Mouse (Mus musculus) A20 (cell line): Measurements from ENCODE around the gene Cpsf4.
"Not testable (repeated sequence)": the region's sequence is repeated elsewhere in the genome, so short reads cannot be mapped to it uniquely, and the experiment has no call there.

Source experiments
- DNase-seq: peaks from one replicate; pipeline ENCODE4 v3.0.0-alpha.2; 2011; ENCODE audit warnings: low read depth, low spot score

The Cpsf4 gene

DNA sequence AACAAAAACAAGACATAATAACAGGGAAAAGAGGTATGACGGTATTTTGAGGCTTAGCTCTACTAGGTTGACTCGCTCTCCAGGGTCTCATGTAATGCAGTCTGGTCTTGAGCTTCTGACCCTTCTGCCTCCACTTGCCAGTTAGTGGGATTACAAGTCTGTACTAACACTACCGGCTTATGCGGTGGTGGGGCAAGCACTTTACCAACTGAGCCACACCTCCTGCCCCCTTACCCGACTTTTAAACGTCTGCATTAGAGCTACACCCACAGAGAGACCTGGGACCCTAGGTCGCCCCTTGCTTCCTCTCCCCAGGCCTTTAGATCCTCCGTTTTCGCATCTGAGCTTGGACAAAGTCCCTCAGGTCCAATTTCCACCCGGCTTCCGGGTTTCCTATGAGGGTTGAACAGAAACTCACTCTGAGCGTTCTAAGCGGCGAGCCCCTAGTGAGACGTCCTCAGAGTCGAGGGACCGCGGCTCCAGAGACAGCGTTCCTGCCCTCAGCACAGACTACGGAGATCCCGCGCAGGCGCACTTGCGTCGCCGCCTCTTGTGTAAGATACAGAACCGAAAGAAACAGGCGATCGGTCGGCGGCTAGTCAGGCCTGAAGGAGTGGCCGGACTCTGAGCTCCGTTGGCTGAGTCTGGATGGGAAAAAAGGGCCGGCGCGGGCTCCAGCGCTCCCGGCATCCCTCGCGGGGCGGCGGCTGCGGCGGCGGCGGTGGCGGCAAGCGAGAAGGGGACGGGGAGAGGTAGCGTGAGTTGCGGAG lies at the start of gene Cpsf4, which contains the start of gene Ptcd1:
Gene Cpsf4 (plus strand): TSS at position 678 of the 770 bp plus-strand sequence.
Gene Ptcd1 (minus strand): TSS at position 573 of the 770 bp plus-strand sequence.
- DNase-seq, result peak; percentile 99

DNA sequence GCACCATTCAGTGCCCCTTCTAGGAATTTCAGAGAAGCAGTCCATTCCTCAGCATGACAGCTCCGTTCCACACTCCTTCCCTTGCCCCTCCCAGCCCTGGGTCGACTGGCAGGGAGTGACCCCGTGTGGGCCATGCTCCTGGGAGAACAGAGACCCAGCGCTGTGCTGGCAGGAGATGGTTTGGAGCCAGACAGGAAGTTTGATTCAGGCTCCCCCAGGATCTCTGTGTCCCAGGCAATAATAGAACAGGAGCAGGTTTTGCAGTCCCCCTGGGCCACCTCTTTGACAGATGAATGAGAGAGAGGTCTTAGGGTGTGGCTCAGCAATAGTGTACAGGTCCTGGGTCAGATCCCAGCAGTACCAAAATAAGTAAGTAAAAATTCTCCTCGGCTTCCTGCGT lies 49.0 kb upstream of the Cpsf4 start:
- no peak for DNase-seq

DNA sequence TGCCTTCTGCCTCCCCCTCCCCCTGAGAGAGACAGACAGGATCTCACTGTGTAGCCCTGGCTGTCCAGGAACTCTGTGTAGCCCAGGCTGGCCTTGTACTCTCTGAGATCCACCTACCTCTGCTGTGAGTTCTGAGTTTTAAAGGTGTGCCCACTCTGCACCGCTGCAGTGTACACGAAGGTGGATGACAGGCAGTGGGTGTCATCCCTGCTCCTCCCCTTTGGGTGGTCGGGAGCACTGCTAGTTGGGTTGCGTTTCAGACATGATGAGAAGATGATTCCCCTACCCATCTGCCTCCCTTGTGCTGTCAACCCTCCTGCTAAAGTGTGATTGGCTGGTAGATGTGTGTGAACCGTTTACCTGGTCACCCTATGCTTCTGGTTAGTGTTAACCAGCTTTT lies 48.6 kb upstream of the Cpsf4 start:
- no peak for DNase-seq

GRCm38 (mm10) chr5:145119385-145119784 lies 47.6 kb upstream of the Cpsf4 start:
- DNase-seq, result peak; percentile 56

DNA sequence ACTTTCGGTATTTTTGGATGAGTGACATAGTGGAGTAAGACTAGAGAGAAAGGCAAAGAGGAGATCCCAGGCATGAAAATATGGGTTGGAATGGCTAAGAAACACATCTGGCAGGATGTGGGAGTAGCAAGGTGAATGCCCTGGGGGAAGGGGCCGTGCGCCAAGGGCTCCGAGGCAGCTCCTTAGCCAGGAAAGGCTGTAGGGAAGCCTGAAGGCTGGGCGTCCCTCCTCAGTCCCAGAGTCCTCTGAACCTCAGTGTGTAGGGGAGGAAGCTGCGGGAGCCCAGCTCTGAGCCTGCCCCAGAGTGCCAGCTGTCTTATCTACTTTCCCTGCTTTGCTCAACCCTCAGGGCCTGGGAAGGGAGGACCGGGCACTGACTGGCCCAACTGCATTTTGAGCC lies 46.1 kb upstream of the Cpsf4 start:
- no peak for DNase-seq

GRCm38 (mm10) chr5:145123396-145123795 lies 43.6 kb upstream of the Cpsf4 start:
- no peak for DNase-seq

DNA sequence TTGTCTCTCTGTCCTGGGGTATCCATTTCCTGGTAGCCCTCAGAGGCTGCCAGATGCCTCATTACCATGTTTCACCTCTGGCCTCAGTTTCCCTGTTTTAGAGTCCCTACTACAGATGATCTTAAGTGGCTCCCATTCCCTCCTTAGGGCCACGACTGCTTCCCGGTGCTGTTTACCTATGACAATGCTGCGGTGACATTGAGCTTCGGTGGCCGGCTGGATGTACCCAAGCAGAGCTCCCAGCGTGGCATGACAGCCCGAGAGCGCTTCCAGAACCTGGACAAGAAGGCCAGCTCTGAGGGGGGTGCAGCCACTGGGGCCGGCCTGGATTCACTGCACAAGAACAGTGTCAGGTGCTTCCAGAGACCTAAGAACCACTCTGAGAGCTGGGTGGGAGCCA lies 40.4 kb upstream of the Cpsf4 start:
- no peak for DNase-seq

DNA sequence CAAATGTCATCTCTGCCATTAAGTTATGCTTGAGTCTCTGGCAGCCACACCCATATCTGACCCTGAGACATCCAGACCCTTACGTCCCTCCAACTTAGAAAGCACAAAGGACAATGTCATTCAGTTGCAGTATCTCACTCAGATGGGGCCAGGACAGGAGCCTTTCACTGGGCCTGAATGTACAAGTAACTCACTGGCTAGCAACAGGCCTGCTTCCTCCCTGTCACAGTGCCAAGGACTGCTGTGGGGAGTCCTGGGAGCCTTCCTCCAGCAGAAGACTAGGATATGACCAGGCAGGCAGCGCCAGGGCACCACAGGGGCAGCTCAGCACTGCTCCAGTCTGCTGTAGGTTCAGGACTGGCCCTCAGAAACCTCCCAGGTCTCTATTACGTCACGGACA lies 37.9 kb upstream of the Cpsf4 start:
- no peak for DNase-seq

- DNase-seq, result not testable (repeated sequence)
Measured at GRCm38 (mm10) chr5:145129773-145130172, 37.2 kb upstream of the Cpsf4 start.

DNA sequence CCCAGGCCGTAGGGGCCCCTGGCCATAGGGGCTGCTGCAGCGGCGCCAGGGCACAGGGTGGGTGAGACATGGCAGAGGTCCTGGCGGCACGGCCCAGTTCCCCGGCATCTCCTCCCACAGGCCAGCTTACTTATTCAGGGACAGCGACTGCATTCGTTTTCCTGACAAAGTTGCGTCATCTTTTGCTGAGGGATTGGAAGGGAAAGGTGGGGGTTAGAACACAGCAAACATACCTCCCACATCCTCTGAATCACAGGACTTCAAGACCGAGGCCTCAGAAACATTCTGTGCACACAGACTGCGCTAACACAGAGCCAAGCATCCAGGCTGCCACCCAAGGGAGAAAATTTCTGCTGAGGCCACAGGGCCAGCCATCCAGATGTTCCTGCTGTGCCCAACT lies 36.8 kb upstream of the Cpsf4 start:
- DNase-seq, result no peak

DNA sequence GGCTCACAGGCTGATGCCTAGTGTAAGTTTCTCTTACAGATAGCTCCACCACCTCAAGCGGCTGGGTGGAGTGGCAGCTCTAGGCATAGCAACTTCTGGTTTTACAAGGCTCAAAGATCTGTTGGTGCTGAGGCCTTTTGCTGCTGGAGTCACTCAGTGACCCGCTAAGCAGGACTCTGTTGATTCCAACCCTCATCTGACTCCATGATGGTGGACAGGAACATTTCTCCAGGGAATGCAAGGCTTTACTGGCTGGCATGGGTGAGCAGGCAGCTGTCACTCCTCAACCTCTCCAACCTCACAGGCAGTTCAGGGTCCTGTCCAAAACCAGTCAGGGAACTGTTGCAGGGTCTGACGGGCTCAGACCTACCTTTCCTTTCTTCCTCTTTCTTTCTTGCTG lies 36.0 kb upstream of the Cpsf4 start:
- no peak for DNase-seq

DNA sequence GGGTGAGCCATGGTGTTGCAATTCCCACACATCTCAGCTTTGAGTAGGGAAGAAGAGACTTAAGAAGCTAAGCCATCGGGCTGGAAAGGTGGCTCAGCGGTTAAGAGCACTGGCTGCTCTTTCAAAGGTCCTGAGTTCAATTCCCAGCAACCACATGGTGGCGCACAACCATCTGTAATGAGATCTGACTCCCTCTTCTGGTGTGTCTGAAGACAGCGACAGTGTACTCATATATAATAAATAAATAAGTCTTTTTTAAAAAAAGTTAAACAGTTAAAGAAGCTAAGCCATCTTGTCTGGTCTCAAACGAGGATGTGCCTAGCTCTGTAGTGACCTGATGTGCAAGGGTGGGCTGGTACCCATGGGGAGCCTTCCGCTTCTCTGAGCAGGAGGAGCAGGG lies 33.7 kb upstream of the Cpsf4 start:
- not testable (repeated sequence) for DNase-seq

GRCm38 (mm10) chr5:145138836-145139235 lies 28.2 kb upstream of the Cpsf4 start:
- DNase-seq, result peak; percentile 32

DNA sequence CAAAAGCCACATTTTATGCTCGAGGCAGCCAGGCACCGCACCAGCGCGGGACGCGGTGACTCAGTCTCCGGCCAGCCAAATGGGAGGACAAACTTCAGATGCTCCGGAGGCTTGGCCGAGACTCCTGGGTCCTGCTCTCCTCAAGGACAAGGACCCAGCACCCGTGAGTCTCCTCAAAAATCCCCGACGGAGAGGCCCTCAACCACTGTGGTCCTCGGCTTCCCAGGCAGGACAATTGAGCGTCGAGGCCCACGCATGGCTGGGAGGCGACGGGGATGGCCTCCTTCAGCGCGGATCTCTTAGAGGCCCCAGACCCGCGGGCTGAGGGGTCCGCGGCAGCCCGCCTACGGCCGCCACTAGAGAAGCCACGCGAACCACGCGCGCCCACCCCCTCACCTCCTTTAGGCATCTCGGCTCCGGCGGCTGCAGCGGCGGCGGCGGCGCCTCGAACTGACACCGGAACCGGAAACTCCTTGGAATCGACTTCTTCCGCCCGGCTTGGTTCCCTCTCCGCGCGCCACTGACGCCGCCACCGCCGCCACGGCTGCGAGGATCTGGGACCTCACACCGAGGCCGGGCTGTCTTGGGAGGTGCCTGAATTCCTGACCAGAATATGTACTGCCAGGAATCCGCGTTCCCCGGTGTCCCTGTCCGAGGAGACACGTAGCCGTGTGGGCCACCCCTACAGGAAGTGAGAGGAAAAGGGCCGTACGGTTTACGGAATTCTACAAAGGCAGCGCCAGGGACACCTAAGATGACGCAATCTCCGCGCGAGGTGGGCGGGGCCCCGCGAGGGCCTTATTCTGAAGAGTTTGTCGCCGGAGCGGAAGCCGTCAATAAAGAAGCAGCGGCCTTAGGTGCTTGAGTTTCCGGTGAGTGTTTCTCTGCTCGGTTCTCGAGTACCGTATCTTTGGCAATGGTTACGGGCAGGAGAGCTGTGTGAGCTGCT lies 27.2 kb upstream of the Cpsf4 start, which contains the start of the genes Pdap1 and Bud31:
Gene Pdap1 (minus strand): TSS at position 668 of the 949 bp plus-strand sequence.
Gene Bud31 (plus strand): TSS at position 792 of the 949 bp plus-strand sequence.
- peak; percentile 96 for DNase-seq

- no peak for DNase-seq
Measured at GRCm38 (mm10) chr5:145140611-145141010, 26.4 kb upstream of the Cpsf4 start.

GRCm38 (mm10) chr5:145147748-145148147 lies 19.3 kb upstream of the Cpsf4 start:
- DNase-seq, result no peak

GRCm38 (mm10) chr5:145149294-145149693 lies 17.7 kb upstream of the Cpsf4 start:
- DNase-seq, result no peak

DNA sequence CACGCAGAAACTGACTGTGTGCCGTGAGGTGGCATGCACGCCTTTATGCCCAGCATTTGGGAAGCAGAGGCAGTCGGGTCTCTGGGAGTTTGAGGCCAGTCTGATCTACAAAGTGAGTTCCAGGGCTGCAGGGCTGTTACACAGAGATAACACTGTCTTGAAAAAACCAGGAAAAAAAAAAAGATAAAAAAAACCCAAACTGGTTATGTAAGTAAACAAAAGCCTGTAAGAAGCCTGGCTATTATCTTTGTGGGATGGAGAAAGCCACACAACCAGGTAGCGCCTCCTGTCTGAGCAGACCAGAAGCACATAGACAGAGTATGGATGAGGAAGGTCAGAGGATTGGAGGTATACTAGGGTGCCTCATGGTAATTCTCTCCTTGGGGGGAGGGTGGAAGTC lies 14.3 kb upstream of the Cpsf4 start:
- no peak for DNase-seq

DNA sequence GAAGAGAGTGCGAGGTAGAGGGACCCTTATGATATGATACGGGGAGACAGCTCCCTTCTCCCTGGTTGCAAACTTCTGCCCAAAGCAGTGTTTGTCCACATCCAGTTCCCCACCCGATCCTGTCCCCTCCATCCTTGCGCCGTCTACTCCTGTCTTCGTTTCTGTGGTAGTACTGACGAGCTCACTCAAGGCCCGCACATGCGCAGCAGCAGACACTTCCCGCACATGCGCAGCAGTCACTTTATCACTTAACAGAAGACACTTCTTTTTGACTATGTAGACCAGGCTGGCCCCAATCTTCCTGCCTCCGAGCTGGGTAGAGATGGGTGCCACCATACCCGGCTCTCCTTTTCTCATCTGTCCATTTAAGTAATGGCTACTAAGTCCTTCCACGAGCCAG lies 5.7 kb upstream of the Cpsf4 start:
- DNase-seq, result no peak

- no peak for DNase-seq
Measured at GRCm38 (mm10) chr5:145164710-145165109, 2.3 kb upstream of the Cpsf4 start.

DNA sequence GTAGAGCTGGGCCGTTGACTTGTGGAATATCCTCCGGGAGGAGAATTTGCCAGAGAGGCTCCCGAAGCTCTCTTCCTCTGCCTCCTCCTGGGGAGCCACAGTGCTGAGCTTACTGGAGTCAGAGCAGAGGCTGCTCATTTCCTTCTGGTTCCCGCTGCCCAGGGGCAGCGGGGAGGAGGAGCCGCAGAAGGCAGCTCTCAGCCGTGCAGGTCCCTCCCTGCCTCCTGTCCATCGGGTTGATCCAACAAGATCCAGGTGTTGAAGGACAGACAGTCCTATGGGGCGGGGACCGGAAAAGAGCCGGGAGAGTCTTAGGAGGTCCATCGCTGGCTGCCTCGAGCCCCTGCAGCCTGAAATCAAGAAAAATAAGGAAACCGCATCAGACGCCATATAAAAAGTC lies 1.8 kb upstream of the Cpsf4 start:
- DNase-seq, result no peak

DNA sequence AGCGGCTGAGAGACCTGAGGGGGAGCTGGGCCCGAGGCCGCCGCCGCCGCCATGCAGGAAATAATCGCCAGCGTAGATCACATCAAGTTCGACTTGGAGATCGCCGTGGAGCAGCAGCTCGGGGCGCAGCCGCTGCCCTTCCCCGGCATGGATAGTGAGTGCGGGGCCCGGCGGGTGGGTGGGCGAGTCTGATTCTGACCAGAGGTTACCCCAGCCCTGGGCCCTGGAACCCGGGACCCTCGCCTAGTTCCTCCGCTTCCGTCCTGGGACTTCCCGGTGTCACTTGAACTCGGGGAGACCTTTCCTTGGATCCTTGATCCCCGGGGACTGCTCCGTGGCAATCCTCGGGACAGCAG lies 271 bp downstream of the Cpsf4 start:
- DNase-seq, result no peak
